Mouse (Mus musculus): ENCODE data around the gene Rhoa. TPM values are rescaled to one million over a fixed set of nuclear protein-coding genes. Genes with fewer than 3 reads are reported as not detected.

The Rhoa gene
- total RNA-seq, 2 experiments from 2014 or later, result 189 to 198 TPM

Other genes starting within 250 kb of the Rhoa start
- not detected for gene Mst1, start 225.7 kb upstream of the Rhoa start, total RNA-seq (2021)
- 10 to 100 TPM; 84.9 to 86.8 TPM for gene Rnf123, start 222.8 kb upstream of the Rhoa start, total RNA-seq (2021)
- 10 to 100 TPM; 39.4 to 42.8 TPM for gene Apeh, start 211.5 kb upstream of the Rhoa start, total RNA-seq (2021)
- 100 to 1,000 TPM; 203 to 219 TPM for gene Bsn, start 115.7 kb upstream of the Rhoa start, total RNA-seq (2021)
- gene Dag1, start 42.2 kb upstream of the Rhoa start, total RNA-seq (2021), result 100 to 1,000 TPM; 119 to 120 TPM
- 10 to 100 TPM; 85.7 to 86.1 TPM for gene Nicn1, start 15.7 kb upstream of the Rhoa start, total RNA-seq (2021)
- 10 to 100 TPM; 27.1 to 27.9 TPM for gene Amt, start 9.3 kb upstream of the Rhoa start, total RNA-seq (2021)
- gene Tcta, start within 50 bp of the Rhoa start, total RNA-seq (2021), result 10 to 100 TPM; 45.3 to 46.8 TPM
- gene Gpx1, start 32.8 kb downstream of the Rhoa start, total RNA-seq (2021), result 10 to 100 TPM; 67.3 to 68.7 TPM
- 100 to 1,000 TPM; 111 to 121 TPM for gene Usp4, start 41.7 kb downstream of the Rhoa start, total RNA-seq (2021)
- 1 to 10 TPM in 1 of 2 experiments, under 1 TPM in 1; 0.86 to 1.2 TPM for gene 1700102P08Rik, start 86.7 kb downstream of the Rhoa start, total RNA-seq (2021)
- gene Ccdc36, start 122.4 kb downstream of the Rhoa start, total RNA-seq (2021), result under 1 TPM in 1 of 2 experiments, not detected in 1; 0.14 TPM
- not detected for gene BC048562, start 130.4 kb downstream of the Rhoa start, total RNA-seq (2021)
- 10 to 100 TPM; 37.0 to 37.8 TPM for gene Ccdc71, start 154.4 kb downstream of the Rhoa start, total RNA-seq (2021)
- gene Klhdc8b, start 155.5 kb downstream of the Rhoa start, total RNA-seq (2021), result 10 to 100 TPM; 17.5 to 18.4 TPM
- gene Lamb2, start 173.6 kb downstream of the Rhoa start, total RNA-seq (2021), result 10 to 100 TPM; 34.8 to 39.8 TPM
- gene Usp19, start 184.5 kb downstream of the Rhoa start, total RNA-seq (2021), result 100 to 1,000 TPM; 123 to 128 TPM
- gene Qars, start 201.6 kb downstream of the Rhoa start, total RNA-seq (2021), result 10 to 100 TPM; 77.4 to 91.5 TPM
- gene Qrich1, start 210.7 kb downstream of the Rhoa start, total RNA-seq (2021), result 100 to 1,000 TPM; 123 to 130 TPM